Mouse (Mus musculus): Measurements from ENCODE around the gene Arl5c. TPM values are rescaled to one million over a fixed set of nuclear protein-coding genes. Genes with fewer than 3 reads are reported as not detected.

Arl5c gene
- polyA plus RNA-seq, 1 experiment from 2014 or later: 4.0 TPM

- H3K9ac ChIP-seq (ENCODE audit: low read length): no peak overlapping the region
- no peak for ATAC-seq (ENCODE audit: insufficient number of reproducible peaks, insufficient read depth, low FRiP score, low read depth)
- no peaks in the 10 kb centered on the region for H3K9me3 ChIP-seq (ENCODE audit: control insufficient read depth, low read length)
- 77% methylated on average over 11 of the region's 11 CpGs for WGBS
- H3K4me1 ChIP-seq (ENCODE audit: control insufficient read depth in 2 of 2, insufficient read depth in 2 of 2, low read length in 2 of 2): peaks cover 9 to 10% of the 10 kb centered on the region in 2 experiments
- no peak overlapping the region for H3K4me2 ChIP-seq (ENCODE audit: low read length)
- H3K27ac ChIP-seq (replicated peaks in 1 of 2; ENCODE audit: control insufficient read depth in 1 of 2, insufficient read depth in 1 of 2, low read depth in 2 of 2, low read length in 2 of 2): no peak overlapping the region
- H3K4me3 ChIP-seq (ENCODE audit: control insufficient read depth in 1 of 2, insufficient read depth in 1 of 2, low read depth in 1 of 2, low read length in 2 of 2): no peak overlapping the region
- peaks cover 6% of the 10 kb centered on the region; the same call in 1 of the 2 replicates for H3K36me3 ChIP-seq (ENCODE audit: control insufficient read depth, insufficient read depth, low read length)
- H3K27me3 ChIP-seq (ENCODE audit: control insufficient read depth, insufficient read depth, low read length): peaks cover 12% of the 10 kb centered on the region; the same call in 1 of the 2 replicates
Observed at GRCm38 (mm10) chr11:98008087-98008486, 12.1 kb upstream of the Arl5c start.

GRCm38 (mm10) chr11:98005686-98006085 lies 9.7 kb upstream of the Arl5c start:
- H3K27ac ChIP-seq (replicated peaks in 1 of 2; ENCODE audit: control insufficient read depth in 1 of 2, insufficient read depth in 1 of 2, low read depth in 2 of 2, low read length in 2 of 2): 0 out of 4 replicates have a peak overlapping the region, but pooled peaks of 1 of the 2 experiments have one; percentile 37
- H3K36me3 ChIP-seq (ENCODE audit: control insufficient read depth, insufficient read depth, low read length): peaks cover 6% of the 10 kb centered on the region; the same call in 1 of the 2 replicates
- no peak overlapping the region for H3K4me2 ChIP-seq (ENCODE audit: low read length)
- H3K4me1 ChIP-seq (ENCODE audit: control insufficient read depth in 2 of 2, insufficient read depth in 2 of 2, low read length in 2 of 2): peaks cover 11 to 18% of the 10 kb centered on the region in 2 experiments
- H3K27me3 ChIP-seq (ENCODE audit: control insufficient read depth, insufficient read depth, low read length): peaks cover 23% of the 10 kb centered on the region
- no peak overlapping the region for H3K9ac ChIP-seq (ENCODE audit: low read length)
- no peak overlapping the region for H3K4me3 ChIP-seq (ENCODE audit: control insufficient read depth in 1 of 2, insufficient read depth in 1 of 2, low read depth in 1 of 2, low read length in 2 of 2)
- whole genome bisulfite sequencing: 70% methylated on average over 10 of the region's 10 CpGs
- no peaks in the 10 kb centered on the region for H3K9me3 ChIP-seq (ENCODE audit: control insufficient read depth, low read length)
- ATAC-seq (ENCODE audit: insufficient number of reproducible peaks, insufficient read depth, low FRiP score, low read depth): no peak

- Histone ChIP-seq H3K9ac (ENCODE audit: low read length) (no peak overlapping the region), H3K4me1 (ENCODE audit: control insufficient read depth in 2 of 2, insufficient read depth in 2 of 2, low read length in 2 of 2) (peaks cover 11 to 18% of the 10 kb centered on the region in 2 experiments), H3K27ac (replicated peaks in 1 of 2; ENCODE audit: control insufficient read depth in 1 of 2, insufficient read depth in 1 of 2, low read depth in 2 of 2, low read length in 2 of 2) (no peak overlapping the region), H3K4me2 (ENCODE audit: low read length) (no peak overlapping the region), H3K36me3 (ENCODE audit: control insufficient read depth, insufficient read depth, low read length) (peaks cover 6% of the 10 kb centered on the region; the same call in 1 of the 2 replicates), H3K27me3 (ENCODE audit: control insufficient read depth, insufficient read depth, low read length) (peaks cover 29% of the 10 kb centered on the region), H3K9me3 (ENCODE audit: control insufficient read depth, low read length) (no peaks in the 10 kb centered on the region), H3K4me3 (ENCODE audit: control insufficient read depth in 1 of 2, insufficient read depth in 1 of 2, low read depth in 1 of 2, low read length in 2 of 2) (no peak overlapping the region)
- 54% methylated on average over 13 of the region's 13 CpGs for WGBS
- no peak for ATAC-seq (ENCODE audit: insufficient number of reproducible peaks, insufficient read depth, low FRiP score, low read depth)
Observed at GRCm38 (mm10) chr11:98005076-98005475, 9.1 kb upstream of the Arl5c start.

GRCm38 (mm10) chr11:98004161-98004560 lies 8.2 kb upstream of the Arl5c start:
- Histone ChIP-seq H3K4me1 (ENCODE audit: control insufficient read depth in 2 of 2, insufficient read depth in 2 of 2, low read length in 2 of 2) (peaks cover 11 to 18% of the 10 kb centered on the region in 2 experiments), H3K9me3 (ENCODE audit: control insufficient read depth, low read length) (no peaks in the 10 kb centered on the region), H3K4me3 (ENCODE audit: control insufficient read depth in 1 of 2, insufficient read depth in 1 of 2, low read depth in 1 of 2, low read length in 2 of 2) (no peak overlapping the region), H3K9ac (ENCODE audit: low read length) (no peak overlapping the region), H3K36me3 (ENCODE audit: control insufficient read depth, insufficient read depth, low read length) (0 out of 2 replicates have a peak, but pooled peaks cover 3% of the 10 kb centered on the region), H3K27me3 (ENCODE audit: control insufficient read depth, insufficient read depth, low read length) (peaks cover 35% of the 10 kb centered on the region), H3K4me2 (ENCODE audit: low read length) (no peak overlapping the region), H3K27ac (replicated peaks in 1 of 2; ENCODE audit: control insufficient read depth in 1 of 2, insufficient read depth in 1 of 2, low read depth in 2 of 2, low read length in 2 of 2) (no peak overlapping the region)
- ATAC-seq (ENCODE audit: insufficient number of reproducible peaks, insufficient read depth, low FRiP score, low read depth): no peak
- WGBS: 44% methylated on average over 8 of the region's 8 CpGs

- H3K27ac ChIP-seq (replicated peaks in 1 of 2; ENCODE audit: control insufficient read depth in 1 of 2, insufficient read depth in 1 of 2, low read depth in 2 of 2, low read length in 2 of 2): no peak overlapping the region
- H3K4me2 ChIP-seq (ENCODE audit: low read length): peak overlapping the region; percentile 54
- H3K9ac ChIP-seq (ENCODE audit: low read length): peak overlapping the region; percentile 39; the same call in 1 of the 2 replicates
- no peak for ATAC-seq (ENCODE audit: insufficient number of reproducible peaks, insufficient read depth, low FRiP score, low read depth)
- 34% methylated on average over 17 of the region's 17 CpGs for WGBS
- H3K27me3 ChIP-seq (ENCODE audit: control insufficient read depth, insufficient read depth, low read length): peaks cover 35% of the 10 kb centered on the region
- no peaks in the 10 kb centered on the region for H3K9me3 ChIP-seq (ENCODE audit: control insufficient read depth, low read length)
- no peaks in the 10 kb centered on the region for H3K36me3 ChIP-seq (ENCODE audit: control insufficient read depth, insufficient read depth, low read length)
- peaks cover 11 to 18% of the 10 kb centered on the region in 2 experiments for H3K4me1 ChIP-seq (ENCODE audit: control insufficient read depth in 2 of 2, insufficient read depth in 2 of 2, low read length in 2 of 2)
- peak overlapping the region; percentile 26; a peak in 2 of 4 replicates for H3K4me3 ChIP-seq (ENCODE audit: control insufficient read depth in 1 of 2, insufficient read depth in 1 of 2, low read depth in 1 of 2, low read length in 2 of 2)
Observed at GRCm38 (mm10) chr11:98003171-98003671, 7.2 kb upstream of the Arl5c start.

GRCm38 (mm10) chr11:98002627-98003026 lies 6.6 kb upstream of the Arl5c start:
- ATAC-seq (ENCODE audit: insufficient number of reproducible peaks, insufficient read depth, low FRiP score, low read depth): no peak
- Histone ChIP-seq H3K4me1 (ENCODE audit: control insufficient read depth in 2 of 2, insufficient read depth in 2 of 2, low read length in 2 of 2) (peaks cover 11 to 18% of the 10 kb centered on the region in 2 experiments), H3K27ac (replicated peaks in 1 of 2; ENCODE audit: control insufficient read depth in 1 of 2, insufficient read depth in 1 of 2, low read depth in 2 of 2, low read length in 2 of 2) (no peak overlapping the region), H3K9me3 (ENCODE audit: control insufficient read depth, low read length) (no peaks in the 10 kb centered on the region), H3K9ac (ENCODE audit: low read length) (peak overlapping the region; percentile 39), H3K4me2 (ENCODE audit: low read length) (peak overlapping the region; percentile 54), H3K27me3 (ENCODE audit: control insufficient read depth, insufficient read depth, low read length) (peaks cover 35% of the 10 kb centered on the region), H3K36me3 (ENCODE audit: control insufficient read depth, insufficient read depth, low read length) (no peaks in the 10 kb centered on the region), H3K4me3 (ENCODE audit: control insufficient read depth in 1 of 2, insufficient read depth in 1 of 2, low read depth in 1 of 2, low read length in 2 of 2) (peak overlapping the region; percentile 26; a peak in 2 of 4 replicates)
- WGBS: 11% methylated on average over 12 of the region's 12 CpGs

GRCm38 (mm10) chr11:98001986-98002385 lies 6.0 kb upstream of the Arl5c start:
- Histone ChIP-seq H3K4me2 (ENCODE audit: low read length) (peak overlapping the region; percentile 54; the same call in 1 of the 2 replicates), H3K27ac (replicated peaks in 1 of 2; ENCODE audit: control insufficient read depth in 1 of 2, insufficient read depth in 1 of 2, low read depth in 2 of 2, low read length in 2 of 2) (no peak overlapping the region), H3K9ac (ENCODE audit: low read length) (no peak overlapping the region), H3K27me3 (ENCODE audit: control insufficient read depth, insufficient read depth, low read length) (peaks cover 35% of the 10 kb centered on the region), H3K9me3 (ENCODE audit: control insufficient read depth, low read length) (no peaks in the 10 kb centered on the region), H3K36me3 (ENCODE audit: control insufficient read depth, insufficient read depth, low read length) (no peaks in the 10 kb centered on the region), H3K4me3 (ENCODE audit: control insufficient read depth in 1 of 2, insufficient read depth in 1 of 2, low read depth in 1 of 2, low read length in 2 of 2) (no peak overlapping the region), H3K4me1 (ENCODE audit: control insufficient read depth in 2 of 2, insufficient read depth in 2 of 2, low read length in 2 of 2) (peaks cover 11 to 18% of the 10 kb centered on the region in 2 experiments)
- no peak for ATAC-seq (ENCODE audit: insufficient number of reproducible peaks, insufficient read depth, low FRiP score, low read depth)
- 54% methylated on average over 6 of the region's 6 CpGs for WGBS

Data from heart, embryonic 14.5 days (tissue).